Mouse (Mus musculus) naive thymus-derived CD4-positive, alpha-beta T cell, adult 2 months (primary cell): ENCODE results near the gene Agbl4.
A peak's percentile ranks its signal among the peaks of the same experiment; 100 is the strongest.

Experiments
- DNase-seq: peaks from one replicate; pipeline ENCODE4 v3.0.0-alpha.2; 2011; ENCODE audit warnings: low read depth

Agbl4 gene

GRCm38 (mm10) chr4:111583562-111584237, 1186.2 kb downstream of the Agbl4 start:
- no peak for DNase-seq

GRCm38 (mm10) chr4:111584286-111584685, 1186.8 kb downstream of the Agbl4 start:
- DNase-seq = no peak

- DNase-seq = no peak
Measured at GRCm38 (mm10) chr4:111588211-111588610, 1190.8 kb downstream of the Agbl4 start.

DNA sequence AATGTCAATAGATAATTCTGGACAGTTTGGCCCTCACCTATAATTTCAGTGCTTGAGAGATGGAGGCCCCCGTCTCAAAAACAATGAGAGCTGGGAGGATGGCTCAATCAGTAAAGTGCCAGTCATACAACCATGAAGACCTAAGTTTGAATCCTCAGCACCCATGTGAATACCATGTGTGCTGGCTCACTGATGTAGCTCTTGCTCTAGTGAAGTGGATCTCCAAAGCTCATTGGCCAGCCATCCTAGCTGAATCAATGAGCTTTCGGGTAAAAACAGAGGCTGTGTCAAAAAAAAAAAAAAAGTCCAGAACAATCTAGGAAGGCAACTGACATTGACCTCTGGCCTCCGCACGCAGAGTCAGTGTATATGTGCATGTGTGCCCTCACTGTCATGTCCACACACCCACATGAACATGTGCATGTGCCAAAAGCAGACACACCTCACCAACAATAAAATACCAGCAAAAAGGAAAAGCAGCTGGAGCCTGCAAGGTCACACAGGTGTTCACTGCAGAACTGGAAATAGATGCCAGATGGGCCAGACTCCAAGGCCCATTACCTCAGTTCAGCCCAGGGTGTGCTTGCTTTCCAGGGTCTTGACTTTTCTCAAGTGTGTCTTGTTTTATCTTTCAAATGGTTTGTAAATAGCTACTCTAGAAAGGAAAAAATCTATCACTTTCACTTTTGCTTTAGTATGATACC, 1192.2 kb downstream of the Agbl4 start:
- no peak for DNase-seq

GRCm38 (mm10) chr4:111594655-111595295, 1197.3 kb downstream of the Agbl4 start:
- no peak for DNase-seq

DNA sequence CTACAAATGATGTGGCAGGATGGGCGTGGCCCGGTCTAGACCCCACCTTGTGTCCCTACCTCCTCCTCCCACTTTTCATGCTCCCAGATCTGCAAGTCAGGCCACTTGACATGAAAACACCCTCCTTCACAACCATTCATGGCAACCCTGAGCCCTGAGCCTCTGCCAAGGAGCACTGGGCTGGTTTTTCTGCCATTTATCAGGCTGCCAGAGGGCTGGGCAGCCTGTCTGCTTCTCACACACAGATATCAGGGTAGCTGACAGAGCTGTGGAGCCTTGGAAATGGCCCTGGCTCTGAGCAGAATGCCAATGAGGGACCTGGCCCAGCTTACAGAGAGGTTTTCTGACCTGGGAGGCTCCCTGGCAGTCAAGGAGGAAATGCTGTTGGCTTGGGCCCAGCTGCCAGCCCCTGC, 1199.8 kb downstream of the Agbl4 start:
- DNase-seq = no peak

DNA sequence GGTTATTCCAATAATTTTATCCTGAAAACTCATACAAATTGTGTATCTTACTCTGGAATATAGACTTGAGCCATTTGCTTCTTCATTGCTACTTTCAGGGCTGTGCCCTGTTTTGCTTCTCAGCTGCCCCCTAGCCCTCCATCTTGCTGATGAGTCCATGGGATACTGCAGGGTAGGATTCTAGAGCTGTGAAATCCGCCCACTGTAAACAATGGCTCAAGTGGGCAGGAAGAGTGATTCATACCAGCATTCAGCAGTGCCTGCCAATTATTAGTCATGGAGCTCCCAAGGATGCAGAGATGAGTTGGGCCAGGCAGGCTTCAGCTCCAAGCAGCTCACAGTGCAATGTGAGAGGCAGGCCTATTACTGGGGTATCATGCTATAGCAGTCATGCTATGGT, 1200.5 kb downstream of the Agbl4 start:
- DNase-seq = no peak

DNA sequence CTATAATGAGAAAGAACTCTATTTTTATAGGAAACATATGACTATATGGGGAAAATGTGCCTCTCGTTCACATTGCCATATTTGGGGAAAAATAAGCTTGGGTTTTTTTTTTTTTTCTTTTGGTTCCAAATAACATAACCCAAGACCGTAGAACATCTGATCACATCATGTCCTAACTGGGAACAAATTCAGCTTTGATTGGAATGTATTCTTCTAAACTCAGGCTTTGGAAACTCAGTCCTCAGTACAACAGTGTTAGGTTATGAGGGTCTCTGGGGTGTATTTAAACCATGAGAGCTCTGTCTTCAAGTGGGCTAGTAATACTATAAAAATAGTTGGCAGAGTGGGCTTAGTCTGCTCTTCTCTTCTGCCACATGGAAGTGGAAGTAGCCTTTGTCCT, 1205.7 kb downstream of the Agbl4 start:
- DNase-seq = no peak

GRCm38 (mm10) chr4:111607826-111608500, 1210.5 kb downstream of the Agbl4 start:
- no peak for DNase-seq

GRCm38 (mm10) chr4:111621865-111622264, 1224.4 kb downstream of the Agbl4 start:
- DNase-seq = no peak

DNA sequence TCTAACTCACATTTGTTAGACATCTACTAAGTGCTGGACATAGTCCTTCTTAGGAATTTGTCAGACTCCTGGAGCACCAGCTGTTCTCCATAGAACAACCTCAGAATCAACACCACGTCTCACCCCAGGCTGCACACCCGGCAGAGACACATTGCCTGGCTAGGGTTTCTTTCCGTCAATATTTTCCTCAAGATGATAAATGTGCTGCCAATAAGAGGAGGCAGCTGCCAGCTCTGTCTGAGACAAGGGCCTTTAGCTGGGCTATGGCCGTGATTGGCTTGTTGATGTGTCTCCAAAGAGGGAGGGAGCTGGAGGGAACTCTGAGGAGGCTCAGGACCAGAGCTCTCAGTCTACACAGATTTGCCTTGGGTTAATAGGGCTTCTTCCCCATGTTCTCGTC, 1227.5 kb downstream of the Agbl4 start:
- DNase-seq = no peak

- DNase-seq = peak; percentile 14
Measured at GRCm38 (mm10) chr4:111626118-111626830, 1228.8 kb downstream of the Agbl4 start.

DNA sequence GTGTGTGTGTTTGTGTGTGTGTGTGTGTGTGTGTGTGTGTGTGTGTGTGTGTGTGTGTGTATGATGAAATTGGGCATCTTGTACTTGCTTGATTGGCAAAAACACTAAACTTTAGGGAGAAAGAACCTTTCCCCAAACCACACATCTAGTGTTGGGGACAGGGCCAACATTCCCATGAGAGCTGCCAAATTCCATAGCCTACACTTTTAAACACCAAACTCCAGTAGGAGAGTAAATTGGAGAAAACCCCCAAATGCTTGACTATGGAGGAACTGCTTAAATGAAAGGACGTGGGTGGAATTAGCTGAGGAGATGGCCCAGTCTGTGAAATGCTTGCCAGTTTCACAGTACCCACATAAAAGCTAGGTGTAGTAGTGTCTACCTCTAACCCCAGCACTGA, 1235.2 kb downstream of the Agbl4 start:
- no peak for DNase-seq

GRCm38 (mm10) chr4:111635538-111636124, 1238.2 kb downstream of the Agbl4 start:
- DNase-seq = no peak

DNA sequence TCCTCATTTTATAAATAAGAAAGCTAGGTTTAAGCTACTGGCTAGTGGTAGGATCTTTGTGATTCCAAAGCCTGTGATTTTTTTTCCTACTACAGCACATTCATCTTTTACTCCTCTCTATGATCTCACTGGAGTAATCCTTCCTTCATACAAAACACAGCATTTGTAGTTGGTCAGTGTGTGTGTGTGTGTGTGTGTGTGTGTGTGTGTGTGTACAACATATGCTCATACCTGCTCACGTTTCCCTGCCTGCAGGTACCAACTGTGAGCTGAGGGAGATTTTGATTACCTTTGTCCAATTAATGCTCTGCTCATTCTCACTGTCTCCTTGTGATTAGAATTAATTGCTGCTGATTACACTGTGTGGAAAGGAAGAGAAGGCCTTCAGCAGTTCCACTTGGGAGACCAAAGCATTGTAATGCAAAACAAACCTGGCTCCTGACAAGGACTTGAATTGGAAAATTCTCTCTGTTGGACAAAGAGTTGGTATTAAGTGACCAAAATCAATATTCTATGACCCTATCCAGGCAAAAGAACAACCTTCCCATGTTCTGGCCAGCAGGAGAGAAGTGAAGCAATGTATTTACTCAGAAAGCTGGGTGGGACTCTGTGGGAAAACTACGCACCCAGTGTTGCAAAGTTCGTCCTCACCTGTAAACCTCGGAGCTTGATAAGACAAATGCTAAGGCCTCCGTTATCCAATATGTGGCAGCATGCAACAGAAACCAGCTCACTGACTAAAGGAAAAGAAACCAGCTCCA, 1241.7 kb downstream of the Agbl4 start:
- DNase-seq = no peak

- no peak for DNase-seq
Measured at GRCm38 (mm10) chr4:111645117-111645830, 1247.8 kb downstream of the Agbl4 start.

- DNase-seq = no peak
Measured at GRCm38 (mm10) chr4:111645831-111646166, 1248.3 kb downstream of the Agbl4 start.

DNA sequence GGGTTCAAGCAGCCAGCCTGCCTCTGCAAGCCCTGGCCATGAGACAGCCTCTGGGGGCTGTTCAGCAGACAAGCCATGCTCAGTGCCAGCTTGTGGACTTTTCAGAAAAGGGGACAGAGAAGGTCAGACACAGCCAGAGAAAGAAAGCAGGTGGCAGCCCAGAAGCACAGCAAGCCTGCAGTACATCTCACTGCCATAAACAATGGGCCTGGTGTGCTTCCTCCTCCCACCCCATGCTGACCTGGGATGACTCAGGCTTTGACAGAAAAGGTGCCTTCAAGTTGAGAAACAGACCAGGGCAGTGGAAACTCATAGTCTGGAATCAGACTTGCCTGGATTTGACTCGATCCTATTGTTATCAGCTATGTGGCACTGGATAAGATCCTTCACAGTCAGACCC, 1256.0 kb downstream of the Agbl4 start:
- no peak for DNase-seq

GRCm38 (mm10) chr4:111663730-111664129, 1266.3 kb downstream of the Agbl4 start:
- DNase-seq = no peak

- no peak for DNase-seq
Measured at GRCm38 (mm10) chr4:111664146-111664545, 1266.7 kb downstream of the Agbl4 start.
